Mouse (Mus musculus) CD4-positive helper T cell, adult 2 months (primary cell): Measurements from ENCODE around the gene Timp3.

Source experiments
- DNase-seq: peaks from one replicate; pipeline ENCODE4 v3.0.0-alpha.2; 2012; ENCODE audit warnings: low read depth, missing footprints, low spot score

The Timp3 gene

GRCm38 (mm10) chr10:86328143-86328542, 28.0 kb downstream of the Timp3 start:
- DNase-seq, result no peak

- DNase-seq, result no peak
These were observed 28.5 kb downstream of the Timp3 start for GRCm38 (mm10) chr10:86328691-86329090.

- no peak for DNase-seq
These were observed 29.2 kb downstream of the Timp3 start for GRCm38 (mm10) chr10:86329241-86329882.

- no peak for DNase-seq
These were observed 31.0 kb downstream of the Timp3 start for GRCm38 (mm10) chr10:86330993-86331680.

GRCm38 (mm10) chr10:86331681-86332281, 31.6 kb downstream of the Timp3 start:
- no peak for DNase-seq

GRCm38 (mm10) chr10:86332942-86333341, 32.8 kb downstream of the Timp3 start:
- DNase-seq, result no peak

- DNase-seq, result no peak
These were observed 34.4 kb downstream of the Timp3 start for GRCm38 (mm10) chr10:86334581-86334980.

- no peak for DNase-seq
These were observed 36.3 kb downstream of the Timp3 start for GRCm38 (mm10) chr10:86336506-86336905.

- no peak for DNase-seq
These were observed 37.1 kb downstream of the Timp3 start for GRCm38 (mm10) chr10:86337239-86337638.

- DNase-seq, result no peak
These were observed 38.0 kb downstream of the Timp3 start for GRCm38 (mm10) chr10:86338121-86338715.

- no peak for DNase-seq
These were observed 38.9 kb downstream of the Timp3 start for GRCm38 (mm10) chr10:86339121-86339520.

GRCm38 (mm10) chr10:86339649-86340379, 39.6 kb downstream of the Timp3 start:
- DNase-seq, result no peak

- no peak for DNase-seq
These were observed 40.2 kb downstream of the Timp3 start for GRCm38 (mm10) chr10:86340421-86340820.

- no peak for DNase-seq
These were observed 40.9 kb downstream of the Timp3 start for GRCm38 (mm10) chr10:86340991-86341527.

- no peak for DNase-seq
These were observed 41.4 kb downstream of the Timp3 start for GRCm38 (mm10) chr10:86341589-86341988.

GRCm38 (mm10) chr10:86342151-86342550, 42.0 kb downstream of the Timp3 start:
- DNase-seq, result no peak

- DNase-seq, result no peak
These were observed 42.5 kb downstream of the Timp3 start for GRCm38 (mm10) chr10:86342713-86343112.

GRCm38 (mm10) chr10:86343362-86343761, 43.2 kb downstream of the Timp3 start:
- DNase-seq, result no peak

- no peak for DNase-seq
These were observed 43.8 kb downstream of the Timp3 start for GRCm38 (mm10) chr10:86343931-86344330.

- DNase-seq, result no peak
These were observed 44.5 kb downstream of the Timp3 start for GRCm38 (mm10) chr10:86344654-86345053.

- no peak for DNase-seq
These were observed 45.5 kb downstream of the Timp3 start for GRCm38 (mm10) chr10:86345645-86346044.
